Mouse (Mus musculus): ENCODE measurements around the gene Dexi.

Gene Dexi

GRCm38 (mm10) chr16:10498096-10498602, 44.7 kb downstream of the Dexi start:
- no peak for DNase-seq

GRCm38 (mm10) chr16:10495824-10496298, 47.0 kb downstream of the Dexi start:
- DNase-seq, result no peak

GRCm38 (mm10) chr16:10492587-10492986, 50.3 kb downstream of the Dexi start:
- no peak for DNase-seq

GRCm38 (mm10) chr16:10491716-10492115, 51.1 kb downstream of the Dexi start:
- no peak for DNase-seq

GRCm38 (mm10) chr16:10490503-10491150, 52.2 kb downstream of the Dexi start:
- DNase-seq, result no peak

- no peak for DNase-seq
Measured at GRCm38 (mm10) chr16:10489904-10490457, 52.9 kb downstream of the Dexi start.

GRCm38 (mm10) chr16:10489483-10489882, 53.4 kb downstream of the Dexi start:
- no peak for DNase-seq

GRCm38 (mm10) chr16:10488769-10489481, 53.9 kb downstream of the Dexi start:
- no peak for DNase-seq

GRCm38 (mm10) chr16:10487895-10488493, 54.9 kb downstream of the Dexi start:
- DNase-seq, result no peak

- no peak for DNase-seq
Measured at GRCm38 (mm10) chr16:10486993-10487392, 55.9 kb downstream of the Dexi start.

GRCm38 (mm10) chr16:10482343-10482742, 60.5 kb downstream of the Dexi start:
- DNase-seq, result no peak

GRCm38 (mm10) chr16:10479857-10480256, 63.0 kb downstream of the Dexi start, which contains the start of gene Ciita:
TSS of gene Ciita (plus strand) at chr16:10480059.
- DNase-seq, result no peak

GRCm38 (mm10) chr16:10475919-10476318, 66.9 kb downstream of the Dexi start:
- no peak for DNase-seq

- DNase-seq, result no peak
Measured at GRCm38 (mm10) chr16:10474956-10475355, 67.9 kb downstream of the Dexi start.

- DNase-seq, result no peak
Measured at GRCm38 (mm10) chr16:10471950-10472349, 70.9 kb downstream of the Dexi start.

- DNase-seq, result no peak
Measured at GRCm38 (mm10) chr16:10468201-10468600, 74.7 kb downstream of the Dexi start.

- DNase-seq, result no peak
Measured at GRCm38 (mm10) chr16:10467391-10468107, 75.3 kb downstream of the Dexi start.

- DNase-seq, result no peak
Measured at GRCm38 (mm10) chr16:10465011-10465681, 77.7 kb downstream of the Dexi start.

GRCm38 (mm10) chr16:10461178-10461577, 81.7 kb downstream of the Dexi start:
- DNase-seq, result no peak

GRCm38 (mm10) chr16:10460188-10460587, 82.7 kb downstream of the Dexi start:
- DNase-seq, result no peak

- no peak for DNase-seq
Measured at GRCm38 (mm10) chr16:10454583-10454974, 88.3 kb downstream of the Dexi start.

Data from cerebellum, postnatal 36 days (tissue).